8 mouse cellular contexts compared by ENCODE assay signal in the genomic region with DNA sequence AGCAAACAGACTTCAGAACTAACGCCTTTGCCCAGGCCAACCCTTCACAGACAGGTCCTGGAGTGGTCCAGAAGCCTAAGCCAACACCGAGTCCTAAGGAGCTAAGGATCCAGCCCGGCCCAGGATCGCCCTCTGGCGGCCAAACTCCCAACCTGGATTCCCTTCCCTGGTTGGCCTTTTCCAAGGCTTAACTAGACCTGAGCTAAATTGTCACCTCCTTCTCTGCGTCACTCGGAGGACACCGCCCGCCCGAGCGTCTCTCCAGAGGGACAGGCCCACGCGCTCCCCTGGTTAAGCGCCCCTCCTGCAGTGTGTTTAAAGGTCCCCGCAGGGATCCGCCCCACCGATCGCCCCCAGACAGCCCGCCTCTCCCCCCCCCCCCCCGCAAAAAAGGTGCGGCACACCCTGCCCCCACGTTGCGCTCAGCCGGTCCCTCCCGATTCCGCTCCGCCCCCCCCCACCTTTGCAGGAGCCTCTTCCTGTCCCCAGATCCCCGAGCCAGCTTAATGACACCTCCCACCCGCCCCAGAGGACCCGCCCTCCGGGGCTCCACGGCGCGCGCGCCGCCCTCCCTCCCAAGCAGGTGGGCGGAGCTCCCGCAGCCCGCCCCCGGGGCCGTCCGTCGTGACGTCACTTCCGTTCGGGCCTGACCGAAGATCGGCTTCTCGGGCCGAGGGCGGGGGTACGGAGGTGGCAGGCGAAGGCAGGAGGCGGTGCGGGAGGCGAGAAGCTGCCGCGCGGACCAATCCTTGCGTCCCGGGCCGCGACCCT. TPM values are rescaled to one million over a fixed set of nuclear protein-coding genes. Genes with fewer than 3 reads are reported as not detected.
DNase-seq lines count a peak whose midpoint lies in the region; ATAC-seq and TF ChIP-seq lines count a peak whose summit lies in the region.

TSS of gene Mlf2 (plus strand) at position 633 of the 771 bp plus-strand sequence.

- peaks cover 42% of the 10 kb centered on the region for H3K4me1 ChIP-seq in forebrain, embryonic 10.5 days
- peaks cover 31% of the 10 kb centered on the region for H3K4me1 ChIP-seq in heart, embryonic 15.5 days (replicated peaks)
- H3K4me1 ChIP-seq in liver, embryonic 14.5 days (replicated peaks; ENCODE audit: control insufficient read depth in 2 of 2, insufficient read depth in 2 of 2, low read length in 1 of 2) = peaks cover 9 to 15% of the 10 kb centered on the region in 2 experiments
- H3K4me1 ChIP-seq in neural tube, embryonic 11.5 days (ENCODE audit: control insufficient read depth, insufficient read depth, low read length) = peaks cover 14% of the 10 kb centered on the region
- H3K4me1 ChIP-seq in stomach, postnatal 0 days (replicated peaks; ENCODE audit: control insufficient read depth, insufficient read depth) = peaks cover 5% of the 10 kb centered on the region; the same call in 1 of the 2 replicates

- DNase-seq in c-Kit-negative CD71-positive TER-119-positive erythroid progenitor cells, embryonic 14.5 days (ENCODE audit: low read depth, low spot score) = peak; percentile 94
- peak; percentile 98 for DNase-seq in forebrain, embryonic 10.5 days (ENCODE audit: extremely low spot score, low spot score)
- peak; percentile 99 for DNase-seq in kidney, postnatal 25 days
- DNase-seq in liver, embryonic 14.5 days (ENCODE audit: low read depth in 3 of 3, low spot score in 3 of 3) = peak; percentile 91 to 94 (median 93)
- peak; percentile 99 for DNase-seq in neural tube, embryonic 11.5 days (ENCODE audit: low spot score)
- peak; percentile 99 for DNase-seq in stomach, postnatal 0 days (ENCODE audit: low spot score)

- H3K9ac ChIP-seq in heart, embryonic 15.5 days = peak within 1 kb of the TSS; percentile 93
- H3K9ac ChIP-seq in liver, embryonic 14.5 days (replicated peaks) = peak within 1 kb of the TSS; percentile 93
- H3K9ac ChIP-seq in neural tube, embryonic 11.5 days (ENCODE audit: low read length) = peak within 1 kb of the TSS; percentile 96
- peak within 1 kb of the TSS; percentile 93 for H3K9ac ChIP-seq in stomach, postnatal 0 days (ENCODE audit: low read length)

- H3K36me3 ChIP-seq in forebrain, embryonic 10.5 days (replicated peaks) = peaks cover 37% of the 10 kb centered on the region
- peaks cover 27% of the 10 kb centered on the region for H3K36me3 ChIP-seq in heart, embryonic 15.5 days
- peaks cover 10% of the 10 kb centered on the region for H3K36me3 ChIP-seq in liver, embryonic 14.5 days (replicated peaks; ENCODE audit: control insufficient read depth, insufficient read depth, low read depth)
- peaks cover 14% of the 10 kb centered on the region for H3K36me3 ChIP-seq in neural tube, embryonic 11.5 days (ENCODE audit: control insufficient read depth, insufficient read depth, low read length)
- peaks cover 9% of the 10 kb centered on the region for H3K36me3 ChIP-seq in stomach, postnatal 0 days (ENCODE audit: control insufficient read depth, insufficient read depth, low read length)

- peak; percentile 99 for TF ChIP-seq CTCF in liver, embryonic 14.5 days (IDR thresholded peaks at IDR 0.05; ENCODE audit: low read depth)
- TF ChIP-seq CTCF in stomach, postnatal 0 days (IDR thresholded peaks at IDR 0.05; ENCODE audit: low read depth) = peak; percentile 100

- no peak for TF ChIP-seq EP300 in liver, embryonic 14.5 days (IDR thresholded peaks at IDR 0.05; ENCODE audit: low read depth)
- no peak for TF ChIP-seq EP300 in stomach, postnatal 0 days (optimal IDR thresholded peaks at IDR 0.05)

- H3K9me3 ChIP-seq in forebrain, embryonic 10.5 days = no peaks in the 10 kb centered on the region
- H3K9me3 ChIP-seq in heart, embryonic 15.5 days (replicated peaks) = no peaks in the 10 kb centered on the region
- H3K9me3 ChIP-seq in liver, embryonic 14.5 days (ENCODE audit: control insufficient read depth, low read length) = no peaks in the 10 kb centered on the region
- no peaks in the 10 kb centered on the region for H3K9me3 ChIP-seq in neural tube, embryonic 11.5 days (ENCODE audit: control insufficient read depth, low read length)
- H3K9me3 ChIP-seq in stomach, postnatal 0 days (ENCODE audit: control insufficient read depth, low read length) = no peaks in the 10 kb centered on the region

- peak within 1 kb of the TSS; percentile 95 for H3K4me3 ChIP-seq in forebrain, embryonic 10.5 days
- peak within 1 kb of the TSS; percentile 87 for H3K4me3 ChIP-seq in heart, embryonic 15.5 days
- H3K4me3 ChIP-seq in liver, embryonic 14.5 days (ENCODE audit: insufficient read depth in 1 of 2, low read depth in 2 of 2, low read length in 2 of 2) = peak within 1 kb of the TSS; percentile 63 to 89
- H3K4me3 ChIP-seq in neural tube, embryonic 11.5 days (ENCODE audit: low read depth, low read length) = peak within 1 kb of the TSS; percentile 97
- H3K4me3 ChIP-seq in stomach, postnatal 0 days (ENCODE audit: low read depth, low read length) = peak within 1 kb of the TSS; percentile 91

- H3K27me3 ChIP-seq in forebrain, embryonic 10.5 days (ENCODE audit: poor library complexity, severe bottlenecking) = no peaks in the 10 kb centered on the region
- no peaks in the 10 kb centered on the region for H3K27me3 ChIP-seq in heart, embryonic 15.5 days
- no peaks in the 10 kb centered on the region for H3K27me3 ChIP-seq in liver, embryonic 14.5 days (ENCODE audit: control insufficient read depth, insufficient read depth, low read length)
- H3K27me3 ChIP-seq in neural tube, embryonic 11.5 days (ENCODE audit: control insufficient read depth, insufficient read depth, low read length) = no peaks in the 10 kb centered on the region
- H3K27me3 ChIP-seq in stomach, postnatal 0 days (ENCODE audit: control insufficient read depth, insufficient read depth, low read length) = no peaks in the 10 kb centered on the region

- under 1% methylated on average over 61 of the region's 64 CpGs for WGBS in forebrain, embryonic 10.5 days
- under 1% methylated on average over 60 of the region's 64 CpGs for WGBS in heart, embryonic 15.5 days
- under 1% methylated on average over 61 of the region's 64 CpGs for WGBS in liver, embryonic 14.5 days (ENCODE audit: insufficient replicate concordance)
- 0% methylated on average over 38 of the region's 64 CpGs for WGBS in neural tube, embryonic 11.5 days
- WGBS in stomach, postnatal 0 days = 1% methylated on average over 41 of the region's 64 CpGs

- ATAC-seq in CD4-positive, CD25-positive, alpha-beta regulatory T cell, adult 4 months = peak; percentile 82
- peak; percentile 91 for ATAC-seq in heart, embryonic 15.5 days (replicated peaks; ENCODE audit: insufficient number of reproducible peaks, insufficient read depth, low FRiP score, low read depth)
- peak; percentile 90 for ATAC-seq in liver, embryonic 14.5 days (ENCODE audit: insufficient read depth)
- ATAC-seq in neural tube, embryonic 11.5 days (ENCODE audit: insufficient read depth, low FRiP score, low TSS enrichment) = peak; percentile 89
- ATAC-seq in stomach, postnatal 0 days (ENCODE audit: low FRiP score, low TSS enrichment) = peak; percentile 96

- H3K27ac ChIP-seq in forebrain, embryonic 10.5 days = peak within 1 kb of the TSS; percentile 97
- peak within 1 kb of the TSS; percentile 98 for H3K27ac ChIP-seq in heart, embryonic 15.5 days
- peak within 1 kb of the TSS; percentile 60 for H3K27ac ChIP-seq in liver, embryonic 14.5 days
- H3K27ac ChIP-seq in neural tube, embryonic 11.5 days (ENCODE audit: low read depth, low read length) = peak within 1 kb of the TSS; percentile 87
- peak within 1 kb of the TSS; percentile 98 for H3K27ac ChIP-seq in stomach, postnatal 0 days (replicated peaks)

- peak within 1 kb of the TSS; percentile 75 for H3K4me2 ChIP-seq in heart, embryonic 15.5 days
- H3K4me2 ChIP-seq in liver, embryonic 14.5 days (ENCODE audit: low read depth) = peak within 1 kb of the TSS; percentile 93
- H3K4me2 ChIP-seq in neural tube, embryonic 11.5 days (ENCODE audit: low read depth) = peak within 1 kb of the TSS; percentile 94
- H3K4me2 ChIP-seq in stomach, postnatal 0 days (replicated peaks; ENCODE audit: low read depth) = peak within 1 kb of the TSS; percentile 65

RNA-seq across cellular contexts. Expression of gene Mlf2, which starts in this region (rescaled TPM):
- polyA plus RNA-seq in CD4-positive, CD25-positive, alpha-beta regulatory T cell, adult 4 months (2017; shearing (Covaris generic)) = 10 to 100 TPM; 39.0 to 40.7 TPM
- polyA plus RNA-seq in forebrain, embryonic 10.5 days (2016; fragmentation: Nextera tagmentation; extraction: Ambion mirVana) = 388 and 398 TPM in 2 replicates
- polyA plus RNA-seq in heart, embryonic 15.5 days (2015; fragmentation: Nextera tagmentation; extraction: Ambion mirVana) = 358 and 371 TPM in 2 replicates
- 85.0 and 96.5 TPM in 2 replicates for polyA plus RNA-seq in liver, embryonic 14.5 days (2012; rRNA removed)
- 98.1 and 116 TPM in 2 replicates for polyA plus RNA-seq in liver, embryonic 14.5 days (2014; fragmentation: Nextera tagmentation; extraction: Ambion mirVana)
- polyA plus RNA-seq in neural tube, embryonic 11.5 days (2014; fragmentation: Nextera tagmentation; extraction: Ambion mirVana) = 468 and 513 TPM in 2 replicates
- 312 and 330 TPM in 2 replicates for polyA plus RNA-seq in stomach, postnatal 0 days (2015; fragmentation: Nextera tagmentation; extraction: Ambion mirVana)

Comparison
In these comparisons a context has a peak if more than half of its experiments do, and no peak if none do; other contexts are left out.
1. Peak in every context shown above with its lines: DNase-seq, ATAC-seq, H3K4me3 ChIP-seq and H3K27ac ChIP-seq.